Mouse (Mus musculus) cortical plate, adult 2 months (tissue): ENCODE data around the gene Rap1a.

Experiments
- CTCF ChIP-seq: fragments of 200-500 bp; IDR thresholded peaks from 2 replicates; pipeline ENCODE4 v1.5.1; 2011; ENCODE audit warnings: mild to moderate bottlenecking, control low read depth, low read length; ENCODE audit not compliant: insufficient read depth; ENCODE audit errors: extremely low read depth
- POLR2A ChIP-seq: fragments of 200-500 bp; IDR thresholded peaks from 2 replicates; pipeline ENCODE4 v1.6.1; 2011; ENCODE audit warnings: mild to moderate bottlenecking, low read length, control low read depth; ENCODE audit not compliant: insufficient read depth; ENCODE audit errors: extremely low read depth

- TF ChIP-seq CTCF (no peak), POLR2A (no peak)
Observed at GRCm38 (mm10) chr3:105818130-105819004, 17.2 kb upstream of the Rap1a start.
